Comparison of ENCODE assay signal across 10 mouse cellular contexts in genomic region chr13:110563967-110564366, GRCm38 (mm10).
A peak's percentile ranks its signal among the peaks of the same experiment; 100 is the strongest.
DNase-seq lines count a peak whose midpoint lies in the region; ATAC-seq and TF ChIP-seq lines count a peak whose summit lies in the region.
"Had no signal": no experiment of that assay in that cellular context is flagged by ENCODE, and none has a peak within 500 bp of the region (broad histone marks: within the 10 kb centered on the region; RNA-seq: fewer than 3 reads in every experiment).

No protein-coding gene starts in this region.

- TF ChIP-seq CTCF in lung, postnatal 0 days (IDR thresholded peaks at IDR 0.05): peak; percentile 21

- TF ChIP-seq EP300 in lung, postnatal 0 days (IDR thresholded peaks at IDR 0.05): peak; percentile 90

- H3K36me3 ChIP-seq in intestine, embryonic 15.5 days: no peaks in the 10 kb centered on the region
- H3K36me3 ChIP-seq in intestine, embryonic 16.5 days (ENCODE audit: control insufficient read depth, insufficient read depth, low read length): no peaks in the 10 kb centered on the region
- no peaks in the 10 kb centered on the region for H3K36me3 ChIP-seq in lung, postnatal 0 days (ENCODE audit: insufficient read depth, low read length)
- no peaks in the 10 kb centered on the region for H3K36me3 ChIP-seq in hindbrain, embryonic 13.5 days
- no peaks in the 10 kb centered on the region for H3K36me3 ChIP-seq in midbrain, embryonic 10.5 days
- H3K36me3 ChIP-seq: embryonic facial prominence, embryonic 15.5 days had no signal

- H3K4me3 ChIP-seq in intestine, embryonic 15.5 days (replicated peaks): no peak overlapping the region
- no peak overlapping the region for H3K4me3 ChIP-seq in intestine, embryonic 16.5 days (ENCODE audit: low read length)
- H3K4me3 ChIP-seq in lung, postnatal 0 days (ENCODE audit: low read depth, low read length): no peak overlapping the region
- H3K4me3 ChIP-seq in hindbrain, embryonic 13.5 days: no peak overlapping the region
- no peak overlapping the region for H3K4me3 ChIP-seq in midbrain, embryonic 10.5 days
- H3K4me3 ChIP-seq: embryonic facial prominence, embryonic 15.5 days had no signal

- no peak overlapping the region for H3K9ac ChIP-seq in intestine, embryonic 15.5 days
- H3K9ac ChIP-seq in intestine, embryonic 16.5 days (ENCODE audit: low read depth, low read length): no peak overlapping the region
- no peak overlapping the region for H3K9ac ChIP-seq in lung, postnatal 0 days (replicated peaks; ENCODE audit: low read depth)
- no peak overlapping the region for H3K9ac ChIP-seq in hindbrain, embryonic 13.5 days
- H3K9ac ChIP-seq: embryonic facial prominence, embryonic 15.5 days had no signal

- DNase-seq in kidney, adult 18-20 months: peak; percentile 21
- DNase-seq in lung, postnatal 0 days (ENCODE audit: low spot score): peak; percentile 70
- peak; percentile 3 to 15 for DNase-seq in thymus, postnatal 10 days (ENCODE audit: low spot score in 2 of 2)
- no peak for DNase-seq in retina, postnatal 1 day
- DNase-seq in midbrain, embryonic 10.5 days (ENCODE audit: low spot score): no peak
- DNase-seq: right cerebral cortex, postnatal 4 days had no signal

- ATAC-seq in intestine, embryonic 15.5 days: 0 out of 2 replicates have a peak, but pooled peaks have one; percentile 34
- no peak; the same call in 1 of the 2 replicates for ATAC-seq in intestine, embryonic 16.5 days
- ATAC-seq in lung, postnatal 0 days: peak; percentile 80
- no peak for ATAC-seq in hindbrain, embryonic 13.5 days (ENCODE audit: low FRiP score)

- H3K4me2 ChIP-seq in intestine, embryonic 15.5 days (replicated peaks): no peak overlapping the region
- H3K4me2 ChIP-seq in intestine, embryonic 16.5 days (ENCODE audit: low read depth, low read length): no peak overlapping the region
- no peak overlapping the region for H3K4me2 ChIP-seq in lung, postnatal 0 days (replicated peaks; ENCODE audit: low read depth, low read length)
- no peak overlapping the region for H3K4me2 ChIP-seq in hindbrain, embryonic 13.5 days
- H3K4me2 ChIP-seq: embryonic facial prominence, embryonic 15.5 days had no signal

- 21% methylated on average over 9 of the region's 9 CpGs for WGBS in intestine, embryonic 15.5 days
- 24% methylated on average over 9 of the region's 9 CpGs for WGBS in intestine, embryonic 16.5 days
- whole genome bisulfite sequencing in lung, postnatal 0 days: 38% methylated on average over 9 of the region's 9 CpGs
- 68% methylated on average over 9 of the region's 9 CpGs for WGBS in hindbrain, embryonic 13.5 days
- 73% methylated on average over 9 of the region's 9 CpGs for WGBS in midbrain, embryonic 10.5 days

- no peak overlapping the region for H3K27ac ChIP-seq in intestine, embryonic 15.5 days
- H3K27ac ChIP-seq in intestine, embryonic 16.5 days (ENCODE audit: low read length): no peak overlapping the region
- 0 out of 2 replicates have a peak overlapping the region, but pooled peaks have one; percentile 68 for H3K27ac ChIP-seq in lung, postnatal 0 days (ENCODE audit: low read length)
- H3K27ac ChIP-seq in hindbrain, embryonic 13.5 days: no peak overlapping the region
- H3K27ac ChIP-seq in midbrain, embryonic 10.5 days (replicated peaks): no peak overlapping the region
- H3K27ac ChIP-seq: embryonic facial prominence, embryonic 15.5 days had no signal

- no peaks in the 10 kb centered on the region for H3K9me3 ChIP-seq in intestine, embryonic 15.5 days
- H3K9me3 ChIP-seq in intestine, embryonic 16.5 days (ENCODE audit: control insufficient read depth, low read length): no peaks in the 10 kb centered on the region
- H3K9me3 ChIP-seq in lung, postnatal 0 days (ENCODE audit: low read length): no peaks in the 10 kb centered on the region
- no peaks in the 10 kb centered on the region for H3K9me3 ChIP-seq in hindbrain, embryonic 13.5 days
- no peaks in the 10 kb centered on the region for H3K9me3 ChIP-seq in midbrain, embryonic 10.5 days (replicated peaks)
- H3K9me3 ChIP-seq: embryonic facial prominence, embryonic 15.5 days had no signal

- 0 out of 2 replicates have a peak, but pooled peaks cover 5% of the 10 kb centered on the region for H3K4me1 ChIP-seq in intestine, embryonic 15.5 days (replicated peaks)
- 0 out of 2 replicates have a peak, but pooled peaks cover 3% of the 10 kb centered on the region for H3K4me1 ChIP-seq in intestine, embryonic 16.5 days (ENCODE audit: control insufficient read depth, insufficient read depth, low read length)
- H3K4me1 ChIP-seq in lung, postnatal 0 days (ENCODE audit: insufficient read depth, low read depth, low read length): no peaks in the 10 kb centered on the region
- H3K4me1 ChIP-seq in hindbrain, embryonic 13.5 days (replicated peaks): 0 out of 2 replicates have a peak, but pooled peaks cover 2% of the 10 kb centered on the region
- H3K4me1 ChIP-seq in midbrain, embryonic 10.5 days: peaks cover 7% of the 10 kb centered on the region

- no peaks in the 10 kb centered on the region for H3K27me3 ChIP-seq in intestine, embryonic 15.5 days (replicated peaks)
- H3K27me3 ChIP-seq in intestine, embryonic 16.5 days (replicated peaks; ENCODE audit: control insufficient read depth, insufficient read depth, low read length): no peaks in the 10 kb centered on the region
- no peaks in the 10 kb centered on the region for H3K27me3 ChIP-seq in lung, postnatal 0 days (replicated peaks; ENCODE audit: insufficient read depth, low read length)
- H3K27me3 ChIP-seq in hindbrain, embryonic 13.5 days: no peaks in the 10 kb centered on the region
- no peaks in the 10 kb centered on the region for H3K27me3 ChIP-seq in midbrain, embryonic 10.5 days (ENCODE audit: low read depth, poor library complexity, severe bottlenecking)
- H3K27me3 ChIP-seq: embryonic facial prominence, embryonic 15.5 days had no signal

Comparison
In these comparisons a context has a peak if more than half of its experiments do, and no peak if none do; other contexts are left out.
1. ATAC-seq: peak in intestine, embryonic 15.5 days (single experiment) and lung, postnatal 0 days (single experiment); none in intestine, embryonic 16.5 days (single experiment) and hindbrain, embryonic 13.5 days (single experiment).
2. DNase-seq: peak in kidney, adult 18-20 months (single experiment), lung, postnatal 0 days (single experiment) and thymus, postnatal 10 days (2 of 2); none in retina, postnatal 1 day (single experiment) and midbrain, embryonic 10.5 days (single experiment).